Mouse (Mus musculus): ENCODE measurements around the gene Arl6ip4.

Gene Arl6ip4

DNA sequence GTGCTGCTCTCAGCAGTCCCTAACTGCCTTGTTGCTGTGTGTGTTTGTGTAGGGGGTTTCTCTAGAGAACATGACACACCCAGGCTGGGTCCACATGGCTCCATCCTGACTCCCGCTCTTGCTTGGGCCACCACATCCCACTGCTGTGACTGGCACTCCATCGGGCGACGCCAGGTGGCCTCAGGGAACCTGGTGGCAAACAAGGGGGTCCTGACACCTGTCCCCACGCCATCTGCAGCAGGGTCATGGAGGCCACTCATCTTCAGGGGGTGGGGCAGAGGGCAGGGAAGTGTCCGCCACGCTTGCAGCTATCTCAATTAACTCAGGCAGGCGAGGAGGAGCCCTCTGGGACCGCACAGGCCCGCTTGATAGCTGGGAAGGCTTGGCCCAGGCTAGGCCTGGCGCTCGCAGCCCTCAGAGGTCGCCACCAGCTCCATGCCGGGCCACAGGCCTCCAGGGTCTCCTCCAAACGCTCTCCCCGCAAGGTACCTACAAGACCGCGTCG lies 20.8 kb upstream of the Arl6ip4 start:
- DNase-seq: no peak

DNA sequence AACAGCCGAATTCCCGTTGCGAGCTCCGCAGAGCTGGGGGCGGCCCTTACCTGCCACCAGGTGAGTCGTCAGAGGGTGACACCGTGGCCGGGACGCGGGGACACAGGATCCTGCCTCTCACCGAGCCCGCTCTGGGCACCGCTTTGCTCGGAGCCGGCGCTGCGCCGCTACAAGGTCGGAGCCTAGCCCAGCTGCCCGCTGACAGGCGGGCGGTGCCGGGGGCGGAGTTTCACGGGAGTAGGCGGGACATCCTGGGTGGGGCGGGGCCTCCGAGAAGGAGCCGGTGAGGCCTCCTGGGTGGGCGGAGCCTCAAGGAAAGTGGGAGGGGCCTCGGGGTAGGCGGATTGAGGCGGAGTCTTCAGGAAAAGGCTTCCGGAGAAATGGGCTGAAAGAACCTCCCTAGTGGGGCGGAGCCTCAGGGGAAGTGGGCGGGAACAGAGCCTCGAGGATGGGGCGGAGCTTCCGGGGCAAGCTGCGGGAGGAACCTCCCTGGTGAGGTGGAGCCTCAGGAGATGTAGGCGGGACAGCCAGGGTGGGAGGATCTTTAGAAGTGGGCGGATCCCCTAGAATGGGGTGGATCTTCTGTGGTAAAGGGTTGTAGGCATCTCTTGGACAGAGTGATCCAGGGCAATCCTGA lies 20.2 kb upstream of the Arl6ip4 start, which contains the start of gene Abcb9:
TSS of gene Abcb9 (minus strand) at position 203 of the 637 bp plus-strand sequence.
- DNase-seq: peak; percentile 98

DNA sequence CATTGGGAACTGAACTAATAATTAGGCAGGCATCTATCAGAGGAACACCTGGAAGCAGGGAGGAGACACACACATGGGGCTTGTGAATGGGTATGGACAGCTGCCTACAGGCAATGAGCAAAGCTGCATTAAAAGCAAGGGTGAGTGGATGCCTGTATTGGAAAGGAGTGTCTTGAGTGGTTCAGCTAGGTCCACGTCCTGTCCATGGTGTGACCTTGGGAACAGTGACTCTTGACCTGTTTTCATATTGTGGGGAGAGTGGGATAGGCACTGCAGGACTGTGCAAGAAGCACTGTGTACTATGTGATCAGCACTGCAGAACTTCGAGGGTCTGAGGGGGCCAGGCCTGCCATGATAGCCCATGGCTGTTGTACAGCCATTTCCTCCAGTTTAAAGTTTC lies 17.0 kb upstream of the Arl6ip4 start:
- no peak for DNase-seq

DNA sequence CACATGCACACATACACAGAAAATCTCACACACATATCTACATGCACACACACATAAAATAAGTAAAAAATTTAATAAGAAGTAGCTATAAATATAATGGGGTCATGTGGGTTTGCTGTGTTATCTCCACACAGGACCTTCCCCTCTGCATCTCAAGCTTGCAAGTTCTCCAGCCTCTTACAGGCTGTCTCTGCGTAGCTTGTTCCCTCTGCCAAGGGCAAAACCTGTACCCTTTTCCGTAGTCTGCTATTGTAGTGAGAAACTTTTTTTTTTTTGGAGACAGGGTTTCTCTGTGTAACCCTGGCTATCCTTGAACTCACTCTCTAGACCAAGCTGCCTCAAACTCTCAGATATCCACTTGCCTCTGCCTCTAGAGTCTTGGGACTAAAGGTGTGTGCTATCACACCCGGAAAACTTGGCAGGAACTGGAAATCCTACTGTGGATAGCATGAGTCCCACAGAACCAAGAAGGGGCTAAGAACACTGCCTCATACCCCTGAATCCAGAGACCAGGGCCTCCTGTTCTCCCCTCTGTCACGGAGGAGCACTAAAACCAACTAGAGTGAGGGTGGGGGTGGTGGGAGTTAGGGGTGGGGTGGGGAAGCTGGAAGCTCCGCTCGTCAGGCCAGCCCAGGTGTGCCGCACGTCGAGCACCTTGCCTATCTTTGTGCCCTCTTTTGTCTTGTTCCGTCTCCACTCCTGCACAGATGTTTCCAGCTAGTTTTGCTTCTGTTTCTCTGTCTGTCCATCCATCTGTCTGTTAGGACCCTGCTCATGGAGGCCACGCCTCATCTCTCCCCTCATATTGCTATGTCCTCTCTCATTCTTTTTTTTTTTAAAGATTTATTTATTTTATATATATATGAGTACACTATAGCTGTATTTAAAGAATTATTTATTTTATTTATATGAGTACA lies 15.5 kb upstream of the Arl6ip4 start:
- DNase-seq: no peak

DNA sequence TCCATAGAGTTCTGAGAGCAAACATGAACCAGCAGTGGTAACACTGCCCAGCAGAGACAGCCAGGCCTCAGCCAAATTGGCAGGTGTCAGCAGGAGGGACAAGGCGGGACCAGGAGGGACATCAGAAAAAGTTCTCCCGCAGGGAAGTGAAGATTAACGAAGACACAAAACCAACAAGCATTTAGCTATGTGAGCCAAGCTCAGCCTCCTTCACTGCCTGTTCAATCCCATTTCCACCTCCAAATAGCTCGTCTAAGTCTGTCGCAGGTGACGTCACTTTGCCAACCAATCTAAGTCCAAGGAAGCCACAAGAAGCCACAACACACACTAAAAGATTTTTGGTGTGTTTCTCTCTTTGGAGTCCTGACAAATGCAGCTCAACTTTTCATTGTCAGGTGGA lies 13.6 kb upstream of the Arl6ip4 start:
- no peak for DNase-seq

DNA sequence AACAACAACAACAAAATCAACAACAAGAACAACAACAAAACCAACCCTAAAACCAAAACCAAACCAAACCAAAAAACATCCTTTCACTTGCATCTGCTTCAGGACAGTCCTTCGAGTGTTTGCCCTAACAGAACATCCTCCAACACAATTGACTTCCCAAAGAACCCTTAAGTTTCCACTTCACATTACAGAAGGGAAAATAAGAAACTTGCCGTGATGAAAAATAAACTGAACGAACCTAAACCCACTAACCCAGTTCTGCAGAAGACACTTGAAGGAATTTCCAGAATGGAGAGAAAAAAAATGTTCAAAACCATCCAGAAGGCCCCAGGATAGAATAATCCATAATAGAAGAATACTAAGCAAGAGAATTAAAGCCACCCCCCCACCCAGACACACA lies 12.9 kb upstream of the Arl6ip4 start:
- DNase-seq: no peak

DNA sequence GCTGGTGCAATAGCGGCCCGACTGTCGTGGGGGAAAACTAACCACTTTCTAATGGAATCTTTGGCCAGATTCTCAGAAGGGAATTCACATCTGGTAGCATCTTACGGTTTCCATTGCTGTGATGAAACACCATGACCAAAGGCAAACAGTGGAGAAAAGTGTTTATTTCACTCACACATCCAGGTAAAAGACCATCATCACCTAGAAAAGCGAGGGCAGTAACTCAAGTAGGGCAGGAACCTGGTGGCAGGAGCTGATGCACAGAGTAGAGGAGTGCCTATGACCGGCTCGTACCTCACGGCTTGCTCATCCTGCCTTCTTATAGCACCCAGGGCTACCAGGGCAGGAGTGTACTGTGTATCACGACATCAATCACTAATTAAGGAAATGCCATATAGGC lies 12.3 kb upstream of the Arl6ip4 start:
- DNase-seq: no peak

DNA sequence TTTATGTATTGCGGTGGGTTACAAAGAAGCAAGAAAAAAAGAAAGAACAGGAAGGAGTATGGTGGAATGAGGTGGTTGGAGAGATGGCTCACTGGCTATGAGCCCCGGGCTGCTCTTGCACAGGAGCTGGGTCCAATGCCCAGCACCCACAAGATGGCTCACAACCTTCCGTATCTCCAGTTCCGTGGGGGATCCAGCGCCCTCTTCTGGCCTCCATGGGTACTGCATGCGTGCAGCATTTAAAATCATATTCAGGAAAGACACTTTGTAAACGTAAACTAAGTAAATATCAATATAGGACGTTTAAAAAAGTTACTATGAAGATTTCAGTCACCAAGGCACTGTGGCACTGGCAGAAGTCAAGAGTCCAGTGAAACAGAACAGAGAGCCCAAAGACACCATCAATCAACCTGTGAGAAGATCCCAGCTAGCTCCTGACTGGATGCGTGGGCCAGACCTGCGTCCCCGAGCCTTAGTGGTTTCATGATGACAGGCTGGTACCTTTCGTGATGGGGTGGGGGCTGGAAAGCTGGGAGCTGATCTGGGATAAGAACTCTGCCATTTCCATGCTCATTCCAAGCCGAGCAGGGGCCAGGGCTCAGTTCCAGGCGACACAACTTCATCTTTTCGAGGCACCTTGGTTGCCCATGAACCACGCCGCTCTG lies 4.7 kb upstream of the Arl6ip4 start:
- no peak for DNase-seq

DNA sequence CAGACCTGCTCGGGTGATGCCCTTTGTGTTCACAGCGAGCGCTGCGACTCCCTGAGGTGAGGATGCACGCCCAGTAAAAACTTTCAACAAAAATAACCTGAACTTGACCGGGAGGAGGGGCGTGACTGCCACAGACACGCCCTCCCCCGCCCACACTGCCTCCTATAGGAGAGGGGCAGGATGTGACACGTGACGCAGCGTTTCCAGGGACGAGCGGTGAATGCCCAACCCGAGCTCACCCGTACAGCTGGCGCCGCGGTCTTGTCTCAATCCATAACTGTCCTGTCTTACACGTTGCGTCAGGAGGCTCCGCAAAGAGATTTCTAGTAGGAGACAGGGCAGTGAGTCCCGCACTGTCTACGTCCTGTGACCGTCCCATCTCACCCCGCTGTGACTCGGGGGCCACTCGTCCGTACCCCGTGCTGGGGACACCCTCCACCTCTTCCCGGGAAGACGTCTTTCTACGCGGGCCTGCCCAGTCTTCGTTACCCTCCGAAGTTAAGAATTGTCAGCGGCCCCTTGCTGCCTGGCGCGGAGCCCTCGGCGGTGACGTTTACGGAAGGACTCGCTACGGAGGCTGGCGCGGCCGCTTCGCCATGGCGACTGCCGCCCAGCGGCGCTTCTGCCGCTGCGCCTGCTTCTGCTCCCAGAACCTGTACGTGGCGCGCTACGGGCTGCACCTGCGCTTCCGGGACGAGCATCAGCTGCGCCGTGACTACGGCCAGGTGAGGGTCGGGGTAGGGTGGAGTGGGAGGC lies 4.0 kb upstream of the Arl6ip4 start, which contains the start of gene Ogfod2:
TSS of gene Ogfod2 (plus strand) at position 556 of the 756 bp plus-strand sequence.
- peak; percentile 94 for DNase-seq

DNA sequence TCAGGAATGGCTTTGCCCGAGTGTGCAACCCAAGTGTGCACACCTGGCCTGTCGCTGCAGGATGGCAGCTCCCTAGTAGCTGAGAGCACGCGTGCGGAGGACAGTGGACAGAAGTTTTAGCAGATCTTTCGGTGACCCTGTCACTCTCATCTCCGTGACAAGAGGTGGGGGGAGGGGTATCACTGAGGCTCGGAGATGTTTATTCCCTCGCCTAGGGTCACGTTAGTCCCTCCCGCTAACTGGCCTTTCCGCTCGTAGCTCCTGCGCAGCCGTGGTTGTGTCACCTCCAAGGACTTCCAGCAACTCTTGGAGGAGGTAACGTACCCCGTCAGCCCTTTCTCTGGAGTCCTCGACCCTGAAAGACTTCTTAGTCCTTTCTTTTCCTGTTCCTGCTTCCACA lies 3.4 kb upstream of the Arl6ip4 start:
- no peak for DNase-seq

DNA sequence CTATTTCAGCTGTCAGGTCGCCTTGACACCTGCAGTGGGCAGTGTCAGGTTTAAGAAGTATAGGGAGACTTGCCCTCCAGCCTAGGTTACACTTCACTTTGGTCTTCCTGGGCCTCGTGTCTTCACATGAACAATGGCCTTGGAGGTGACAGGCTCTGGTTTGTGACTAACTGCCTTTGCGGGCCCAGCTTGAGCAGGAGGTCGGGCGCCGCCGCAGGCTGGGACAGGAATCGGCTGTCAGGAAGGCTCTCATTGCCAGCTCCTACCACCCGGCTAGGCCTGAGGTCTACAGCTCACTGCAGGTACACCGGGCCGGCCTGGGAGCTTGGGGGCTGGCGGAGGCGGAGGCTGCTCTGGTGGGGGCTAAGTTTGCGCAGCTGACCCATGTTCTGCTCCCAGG lies 2.9 kb upstream of the Arl6ip4 start:
- peak; percentile 79 for DNase-seq

DNA sequence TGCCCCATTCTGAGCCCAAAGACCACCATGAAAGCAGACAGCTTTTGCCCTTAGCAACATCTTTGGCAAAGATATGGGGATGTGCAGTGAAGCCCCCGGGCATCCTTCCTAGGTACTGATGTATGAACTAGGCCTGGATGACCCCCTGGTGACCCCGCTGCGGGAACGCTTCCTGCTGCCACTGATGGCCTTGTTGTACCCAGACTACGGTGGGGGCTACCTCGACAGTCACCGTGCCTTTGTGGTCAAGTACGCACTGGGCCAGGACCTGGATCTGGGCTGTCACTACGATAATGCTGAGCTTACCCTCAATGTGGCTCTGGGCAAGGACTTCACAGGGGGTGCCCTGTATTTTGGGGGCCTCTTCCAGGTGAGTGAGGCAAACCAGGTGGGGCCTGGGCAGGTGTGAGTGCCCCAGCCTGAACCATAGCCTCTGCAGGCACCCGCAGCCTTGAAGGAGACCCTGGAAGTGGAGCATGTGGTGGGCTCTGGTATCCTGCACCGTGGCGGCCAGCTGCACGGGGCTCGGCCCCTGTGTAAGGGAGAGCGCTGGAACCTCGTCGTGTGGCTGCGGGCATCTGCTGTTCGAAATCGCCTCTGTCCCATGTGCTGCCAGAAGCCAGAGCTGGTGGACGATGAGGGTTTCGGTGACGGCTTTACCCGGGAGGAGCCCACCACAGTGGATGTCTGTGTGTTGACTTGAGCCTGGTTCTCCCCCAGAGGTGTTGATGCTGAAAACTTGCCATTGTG lies 1.4 kb upstream of the Arl6ip4 start:
- DNase-seq: no peak

DNA sequence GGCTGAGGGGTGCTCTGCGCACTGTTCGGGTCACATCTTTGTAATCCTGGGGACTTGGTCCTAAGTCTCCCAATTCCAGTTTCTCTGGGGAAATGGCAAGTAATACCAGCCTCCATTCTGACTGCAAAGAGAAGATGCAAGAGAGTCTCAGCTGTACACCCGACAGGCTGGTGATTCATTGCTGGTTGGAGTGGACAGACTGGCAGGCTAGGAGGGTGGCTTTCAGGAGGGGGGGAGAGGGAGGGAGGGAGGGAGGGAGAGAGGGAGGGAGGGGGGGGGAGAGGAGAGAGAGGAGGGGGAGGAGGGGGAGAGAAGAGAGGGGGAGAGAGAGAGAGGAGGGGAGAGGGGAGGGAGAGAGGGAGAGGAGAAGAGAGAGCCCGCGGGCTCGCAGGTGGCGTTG lies 358 bp upstream of the Arl6ip4 start:
- DNase-seq: no peak

DNA sequence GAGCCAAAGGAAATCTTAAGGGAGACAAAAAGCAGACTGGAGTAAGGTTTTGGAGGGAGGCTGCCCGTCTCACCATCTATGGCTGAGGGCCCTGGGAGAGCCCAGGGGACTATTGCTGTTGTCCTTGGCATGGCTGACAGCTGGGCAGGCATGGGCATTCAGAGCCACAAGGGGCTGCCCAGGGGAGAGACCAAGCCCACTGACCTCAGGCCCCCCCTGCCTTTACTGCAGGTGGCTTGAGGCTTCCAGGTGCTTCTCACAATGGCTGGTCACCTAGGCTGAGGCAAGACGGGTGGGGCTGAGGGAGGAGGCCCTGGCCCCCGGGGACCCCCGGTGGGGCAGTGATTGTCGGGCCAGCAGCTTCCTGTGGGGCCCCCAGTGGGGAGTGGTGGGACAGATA lies 3.3 kb downstream of the Arl6ip4 start:
- DNase-seq: no peak

DNA sequence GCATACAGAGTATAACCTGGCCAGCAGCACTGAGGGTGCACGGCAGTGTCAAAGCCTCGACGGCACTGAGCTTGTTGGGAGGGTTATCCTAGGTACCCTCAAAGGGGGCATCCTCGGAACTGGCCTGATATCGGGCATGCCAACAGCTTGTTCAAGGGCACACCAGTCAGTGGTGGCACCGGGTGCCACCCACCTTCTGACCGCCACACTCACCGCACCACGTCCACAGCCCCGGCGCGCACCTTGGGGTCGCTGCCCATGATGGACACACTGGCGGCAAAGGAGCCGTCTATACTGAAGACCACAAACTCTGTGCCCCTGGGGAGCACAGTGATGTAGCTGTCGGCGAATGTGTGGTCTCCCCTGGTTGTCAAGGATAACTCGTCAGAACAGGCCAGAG lies 6.5 kb downstream of the Arl6ip4 start:
- DNase-seq: no peak

DNA sequence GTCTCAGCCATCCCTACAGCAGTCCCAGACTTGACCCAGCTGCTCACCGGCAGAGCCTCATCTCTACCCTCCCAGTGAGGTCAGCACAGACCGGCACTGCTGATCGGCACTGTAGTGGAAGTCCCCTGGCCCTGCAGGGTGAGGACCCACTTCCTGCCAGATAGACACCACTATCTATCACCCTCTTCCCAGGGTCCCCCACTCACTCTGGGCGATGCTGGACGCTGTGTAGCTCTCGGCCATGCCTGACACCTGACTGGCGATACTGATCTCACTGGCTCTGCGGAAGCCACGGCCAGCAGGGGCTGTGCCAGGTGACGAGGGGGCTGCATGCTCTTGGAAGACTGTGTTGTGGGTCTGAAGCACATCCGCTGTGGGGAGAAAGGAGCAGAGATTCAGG lies 9.2 kb downstream of the Arl6ip4 start:
- DNase-seq: no peak

DNA sequence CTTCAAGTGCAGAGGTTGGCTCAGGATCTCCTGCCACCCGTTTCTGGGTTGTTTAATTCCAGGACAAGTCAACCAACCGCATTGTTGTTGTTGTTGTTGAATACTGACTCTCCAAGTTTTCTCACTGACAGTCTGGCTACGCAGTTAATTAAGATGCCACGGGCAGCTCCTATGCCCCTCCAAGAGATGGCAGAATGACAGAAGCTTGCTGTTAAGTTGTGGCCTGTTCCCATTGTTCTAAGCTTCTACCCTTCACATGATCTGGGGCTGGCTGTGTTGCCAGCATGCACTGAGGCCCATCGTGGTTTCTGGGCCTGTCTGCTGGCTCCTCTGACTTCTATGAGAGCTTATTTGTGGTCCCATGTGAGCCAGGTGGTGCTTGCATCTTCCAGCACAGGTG lies 18.4 kb downstream of the Arl6ip4 start:
- no peak for DNase-seq

DNA sequence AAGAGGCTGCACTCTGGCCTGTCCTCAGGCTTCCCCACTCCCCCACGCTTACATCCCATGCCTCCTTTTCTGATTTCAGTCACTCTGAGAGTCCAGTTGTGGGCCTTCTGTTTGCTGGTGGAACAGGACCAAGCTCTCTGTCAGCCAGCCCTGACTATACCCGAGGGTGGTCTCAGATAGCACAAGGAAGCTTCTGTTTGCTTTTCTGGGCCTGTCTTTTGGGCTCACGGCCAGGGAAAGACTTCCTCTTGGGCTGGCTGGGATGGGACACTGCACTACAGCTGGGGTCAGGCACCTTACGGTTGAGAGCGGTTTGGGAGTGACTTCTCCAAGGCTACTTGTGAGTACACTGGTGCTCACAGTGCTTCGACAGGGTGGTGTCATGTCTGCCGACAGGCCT lies 22.2 kb downstream of the Arl6ip4 start:
- DNase-seq: no peak

DNA sequence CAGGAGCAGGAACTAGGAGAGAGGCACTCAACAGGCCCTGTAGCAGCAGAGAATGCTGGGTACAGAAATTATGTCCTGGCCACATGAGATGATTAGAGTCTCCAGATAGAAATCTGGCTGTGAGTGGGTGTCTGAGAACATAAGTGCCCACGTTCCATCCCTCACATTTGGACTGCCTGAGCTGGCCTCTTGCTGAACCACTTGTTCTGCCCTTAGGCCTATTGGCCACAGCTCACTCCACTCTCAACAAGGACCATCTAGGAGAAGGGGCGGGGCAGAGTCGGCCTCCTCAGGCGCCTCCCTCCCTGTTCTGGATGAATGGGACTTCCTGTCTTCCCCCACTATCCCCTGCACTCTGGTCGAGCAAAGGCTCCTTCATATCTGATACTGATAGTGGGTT lies 33.1 kb downstream of the Arl6ip4 start:
- no peak for DNase-seq

DNA sequence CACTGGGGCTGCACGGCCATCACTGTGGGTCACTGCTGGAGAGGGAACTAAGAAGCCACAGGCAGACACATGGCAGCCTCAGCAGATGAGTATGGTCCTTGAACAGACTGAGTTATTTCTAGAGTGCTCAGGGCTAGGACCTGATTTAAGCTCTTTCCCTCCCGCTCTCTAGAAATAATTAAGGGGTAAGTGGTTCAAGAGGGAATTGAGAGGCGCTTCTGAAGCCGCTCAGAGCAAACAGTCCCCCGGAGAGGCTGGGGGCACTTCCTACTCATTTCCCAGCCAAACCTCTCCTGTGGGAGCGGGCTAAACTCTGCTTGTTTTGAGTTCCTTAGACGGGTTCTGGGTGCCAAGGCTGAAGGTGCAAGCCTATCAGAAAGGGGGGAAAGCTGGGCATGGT lies 35.0 kb downstream of the Arl6ip4 start:
- no peak for DNase-seq

DNA sequence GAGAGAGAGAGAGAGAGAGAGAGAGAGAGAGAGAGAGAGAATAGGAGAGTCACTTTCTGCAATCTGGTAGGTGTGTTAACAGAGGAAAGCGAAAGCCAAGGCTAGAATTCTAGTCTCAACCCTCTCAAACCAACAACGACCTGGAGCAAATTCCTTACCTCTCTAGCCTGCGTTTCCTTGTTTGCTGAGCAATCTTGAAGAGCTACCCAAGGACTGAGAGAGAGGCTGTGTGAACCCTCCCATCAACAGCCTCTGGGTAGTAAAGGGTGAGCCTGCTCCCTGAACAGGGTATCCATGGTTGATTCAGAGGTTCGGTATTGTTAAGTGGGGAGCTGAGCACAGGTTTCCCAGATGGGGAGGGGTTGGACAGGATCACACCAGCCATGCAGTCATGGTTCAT lies 36.8 kb downstream of the Arl6ip4 start:
- DNase-seq: no peak

DNA sequence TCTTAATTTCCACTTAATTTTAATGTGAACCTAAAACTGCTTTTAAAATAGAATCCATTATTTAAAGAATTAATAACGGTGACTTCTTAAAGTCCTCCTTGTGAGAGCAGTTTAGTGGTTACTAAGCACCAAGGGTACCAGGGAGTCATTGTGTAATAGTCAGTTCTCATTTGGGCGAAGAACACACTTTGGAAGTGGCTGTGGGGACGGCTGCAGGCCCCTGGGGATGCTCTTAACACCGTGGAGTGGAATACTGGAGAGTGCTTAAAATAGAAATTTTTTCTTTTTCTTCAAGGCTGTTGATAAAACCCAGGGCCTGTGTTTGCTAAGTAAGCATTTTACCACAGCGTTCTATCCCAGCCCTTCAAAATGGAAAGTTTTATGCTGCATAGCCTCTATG lies 40.1 kb downstream of the Arl6ip4 start:
- DNase-seq: no peak
